Mouse (Mus musculus) megakaryocyte, embryonic 14.5 days (primary cell): ENCODE data around the gene Crls1. TPM values are rescaled to one million over a fixed set of nuclear protein-coding genes. Genes with fewer than 3 reads are reported as not detected.

Source experiments
- H3K27me3 ChIP-seq: replicated peaks from 2 replicates; pipeline ENCODE3; 2012; ENCODE audit warnings: inconsistent platforms
- H3K36me3 ChIP-seq: replicated peaks from 2 replicates; pipeline ENCODE3; 2012; ENCODE audit warnings: low read length, inconsistent platforms, mixed read lengths
- H3K4me1 ChIP-seq: 2 replicates; pipeline ENCODE4 v1.6.1; 2012; ENCODE audit warnings: inconsistent platforms
- H3K4me3 ChIP-seq: replicated peaks from 2 replicates; pipeline ENCODE3; 2012; ENCODE audit warnings: moderate library complexity, mild to moderate bottlenecking, inconsistent platforms
- H3K9me3 ChIP-seq: 2 replicates; pipeline ENCODE4 v1.6.1; 2012; ENCODE audit warnings: inconsistent platforms
- FLI1 ChIP-seq: IDR thresholded peaks from 2 replicates; pipeline ENCODE4 v1.6.1; 2012; ENCODE audit warnings: low read length, inconsistent platforms, mixed read lengths
- GATA1 ChIP-seq: IDR thresholded peaks from 3 replicates; pipeline ENCODE4 v1.6.1; 2012; ENCODE audit warnings: mixed read lengths, low read length, inconsistent platforms, borderline replicate concordance
- polyA plus RNA-seq: library from polyadenylated mRNA; stranded (reverse); fragments of >175 nt; gene quantifications from 2 replicates; pipeline ENCODE4 v1.2.3, GENCODE M21; 2012; ENCODE audit warnings: low replicate concordance; ENCODE audit not compliant: insufficient read depth

The Crls1 gene
- polyA plus RNA-seq, 1 experiment, result 39.3 TPM

- peaks cover 79% of the 10 kb centered on the region for H3K27me3 ChIP-seq
- no peak for TF ChIP-seq FLI1
- no peak for TF ChIP-seq GATA1
- H3K4me3 ChIP-seq, result peak within 1 kb of the TSS; percentile 93
These were observed 34.6 kb downstream of the Crls1 start, which contains the start of gene Lrrn4 for GRCm38 (mm10) chr2:132880844-132881645. TSS of gene Lrrn4 (minus strand) at chr2:132880891.

DNA sequence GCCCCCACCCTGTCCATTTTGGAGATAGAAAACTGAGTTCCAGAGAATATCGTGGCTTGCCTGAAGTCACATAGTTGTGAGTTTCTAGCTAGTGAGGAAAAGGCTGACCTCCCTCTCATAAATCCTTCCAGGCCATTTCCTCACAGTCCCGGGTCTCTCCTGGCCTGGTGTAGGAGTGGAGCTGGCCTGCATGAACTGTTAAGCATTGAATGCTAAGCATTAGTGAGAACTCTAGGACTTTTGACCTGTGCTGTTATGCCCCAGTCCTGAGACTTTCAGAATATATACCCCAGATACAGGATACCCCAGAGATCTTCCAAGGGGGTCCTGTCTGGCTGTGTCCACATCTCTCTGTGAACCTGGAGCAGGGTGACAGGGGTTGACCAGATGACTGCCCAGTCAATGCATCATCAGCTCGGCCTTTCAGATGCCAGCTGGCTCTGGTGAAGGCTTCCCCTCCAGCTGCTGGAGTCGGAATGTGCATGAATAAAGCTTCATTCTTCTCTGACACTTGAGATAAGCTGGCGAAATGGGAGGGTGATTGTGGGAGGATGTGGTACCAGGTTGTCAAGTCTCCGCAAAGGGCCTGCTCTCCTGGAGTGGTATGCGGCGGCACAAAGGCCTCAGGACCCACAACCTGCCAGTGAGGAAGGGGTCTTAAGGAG is 38.0 kb downstream of the Crls1 start:
- Histone ChIP-seq H3K4me1 (peaks cover 16% of the 10 kb centered on the region), H3K27me3 (peaks cover 46% of the 10 kb centered on the region), H3K9me3 (no peaks in the 10 kb centered on the region), H3K4me3 (no peak overlapping the region), H3K36me3 (no peaks in the 10 kb centered on the region)
- TF ChIP-seq GATA1 (no peak), FLI1 (no peak)

More at GRCm38 (mm10) chr2:132880844-132881645, 34.6 kb downstream of the Crls1 start, which contains the start of gene Lrrn4:
- Histone ChIP-seq H3K36me3 (no peaks in the 10 kb centered on the region), H3K9me3 (no peaks in the 10 kb centered on the region), H3K4me1 (peaks cover 32% of the 10 kb centered on the region)

GRCm38 (mm10) chr2:132885312-132885711 is 38.8 kb downstream of the Crls1 start:
- Histone ChIP-seq H3K4me3 (no peak overlapping the region), H3K9me3 (no peaks in the 10 kb centered on the region), H3K36me3 (no peaks in the 10 kb centered on the region), H3K27me3 (peaks cover 37% of the 10 kb centered on the region), H3K4me1 (peaks cover 7% of the 10 kb centered on the region)
- TF ChIP-seq FLI1, result no peak
- TF ChIP-seq GATA1, result no peak

DNA sequence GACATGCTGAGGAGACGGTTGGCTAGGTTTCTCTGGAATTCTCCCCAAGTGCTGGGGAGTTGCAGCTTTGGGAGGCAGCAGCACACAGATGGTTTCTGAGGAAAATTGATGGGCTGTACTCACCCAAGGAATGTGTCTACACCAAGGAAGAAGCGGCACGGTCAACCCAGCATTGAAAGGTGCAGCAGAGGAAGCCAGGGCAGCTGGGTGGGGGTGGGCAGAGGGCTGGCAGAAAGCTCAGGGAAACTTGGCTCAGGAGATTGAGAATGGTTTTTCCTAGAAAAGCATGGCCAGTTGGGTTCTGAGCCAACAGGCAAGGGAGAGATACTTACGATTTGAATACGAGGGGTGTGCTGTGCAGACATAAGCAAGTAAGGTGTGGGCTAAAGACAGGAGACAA is 47.4 kb downstream of the Crls1 start:
- peaks cover 36% of the 10 kb centered on the region for H3K27me3 ChIP-seq
- H3K4me3 ChIP-seq, result no peak overlapping the region
- TF ChIP-seq GATA1 (no peak), FLI1 (no peak)
- H3K9me3 ChIP-seq, result no peaks in the 10 kb centered on the region
- H3K36me3 ChIP-seq, result no peaks in the 10 kb centered on the region
- H3K4me1 ChIP-seq, result peaks cover 3% of the 10 kb centered on the region; the same call in 1 of the 2 replicates

GRCm38 (mm10) chr2:132898211-132898610 is 51.7 kb downstream of the Crls1 start:
- no peaks in the 10 kb centered on the region for H3K9me3 ChIP-seq
- H3K27me3 ChIP-seq, result peaks cover 50% of the 10 kb centered on the region
- H3K36me3 ChIP-seq, result no peaks in the 10 kb centered on the region
- TF ChIP-seq FLI1 (no peak), GATA1 (no peak)
- peaks cover 3% of the 10 kb centered on the region for H3K4me1 ChIP-seq
- no peak overlapping the region for H3K4me3 ChIP-seq

GRCm38 (mm10) chr2:132900596-132900995 is 54.1 kb downstream of the Crls1 start:
- Histone ChIP-seq H3K4me1 (peaks cover 6% of the 10 kb centered on the region), H3K4me3 (no peak overlapping the region), H3K27me3 (peaks cover 39% of the 10 kb centered on the region), H3K36me3 (no peaks in the 10 kb centered on the region), H3K9me3 (no peaks in the 10 kb centered on the region)
- TF ChIP-seq FLI1 (no peak), GATA1 (no peak)

DNA sequence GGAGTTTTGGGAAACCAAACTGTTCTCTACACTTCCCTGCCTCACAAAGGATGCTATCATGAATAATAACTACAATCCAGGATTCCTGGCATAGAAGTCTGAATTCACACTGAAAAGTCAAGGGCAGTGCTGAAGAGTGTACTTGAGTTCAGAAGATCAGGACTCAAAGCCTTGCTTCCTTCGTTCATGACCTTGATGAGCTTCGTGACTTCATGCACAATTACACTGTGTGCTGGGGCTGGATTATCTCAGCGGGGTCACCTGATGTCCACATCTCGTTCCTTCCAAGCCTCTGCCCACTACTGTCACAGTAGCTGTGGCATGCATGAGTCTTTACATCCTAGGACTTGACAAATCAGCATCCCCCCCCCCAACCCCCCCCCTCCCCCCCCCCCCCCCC is 55.2 kb downstream of the Crls1 start:
- no peak for TF ChIP-seq FLI1
- TF ChIP-seq GATA1, result no peak
- Histone ChIP-seq H3K36me3 (no peaks in the 10 kb centered on the region), H3K4me3 (no peak overlapping the region), H3K4me1 (peaks cover 12% of the 10 kb centered on the region), H3K27me3 (peaks cover 41% of the 10 kb centered on the region), H3K9me3 (no peaks in the 10 kb centered on the region)

- no peaks in the 10 kb centered on the region for H3K9me3 ChIP-seq
- TF ChIP-seq GATA1 (no peak), FLI1 (no peak)
- peaks cover 38% of the 10 kb centered on the region for H3K27me3 ChIP-seq
- H3K36me3 ChIP-seq, result no peaks in the 10 kb centered on the region
- H3K4me1 ChIP-seq, result peaks cover 14% of the 10 kb centered on the region
- H3K4me3 ChIP-seq, result no peak overlapping the region
These were observed 55.6 kb downstream of the Crls1 start for GRCm38 (mm10) chr2:132902056-132902455.

DNA sequence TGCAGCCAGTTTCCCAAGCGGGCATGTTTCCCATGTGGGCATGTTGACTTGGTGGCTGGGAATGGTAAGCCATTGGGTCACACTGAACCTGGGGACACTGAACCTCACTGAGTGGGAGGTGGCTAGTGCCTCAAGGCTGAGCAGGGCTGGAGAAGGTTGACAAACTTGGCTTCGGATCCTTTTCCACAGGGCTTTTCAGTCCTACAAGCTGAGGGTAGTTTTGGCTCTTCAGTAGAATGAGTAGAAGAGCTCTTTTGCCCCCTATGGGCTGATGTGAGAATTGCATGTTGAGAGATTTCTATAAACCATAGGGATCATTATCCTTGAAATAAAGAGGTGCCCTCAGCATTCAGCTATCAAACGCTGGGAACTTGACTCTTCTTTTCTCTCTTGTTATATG is 57.0 kb downstream of the Crls1 start:
- no peaks in the 10 kb centered on the region for H3K9me3 ChIP-seq
- TF ChIP-seq GATA1 (no peak), FLI1 (no peak)
- peak overlapping the region; percentile 70 for H3K4me3 ChIP-seq

DNA sequence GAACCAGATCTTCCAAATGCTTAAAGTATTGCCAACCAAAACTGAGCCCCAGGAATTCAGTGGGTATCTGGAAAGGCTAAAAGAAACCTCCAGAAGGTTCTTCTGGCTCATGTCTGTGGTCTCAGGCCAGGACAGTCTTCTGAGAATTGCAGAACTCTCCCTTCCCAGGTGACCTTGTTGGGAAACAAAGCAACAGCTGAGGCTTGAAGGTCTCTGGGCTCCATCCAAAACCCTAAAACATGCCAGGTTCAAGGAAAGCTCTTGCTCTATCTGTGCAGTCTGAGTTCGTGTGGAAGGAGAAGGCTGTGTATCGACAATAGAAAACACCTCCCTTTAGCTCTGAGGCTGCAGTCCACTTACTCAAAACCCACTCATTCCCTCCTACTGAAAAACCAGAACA is 58.5 kb downstream of the Crls1 start:
- TF ChIP-seq FLI1 (no peak), GATA1 (no peak)
- H3K4me1 ChIP-seq, result peaks cover 11% of the 10 kb centered on the region
- no peaks in the 10 kb centered on the region for H3K9me3 ChIP-seq
- H3K4me3 ChIP-seq, result no peak overlapping the region
- H3K36me3 ChIP-seq, result no peaks in the 10 kb centered on the region
- H3K27me3 ChIP-seq, result peaks cover 28% of the 10 kb centered on the region

More for the DNA sequence above, 57.0 kb downstream of the Crls1 start:
- Histone ChIP-seq H3K4me1 (peaks cover 11% of the 10 kb centered on the region), H3K36me3 (no peaks in the 10 kb centered on the region), H3K27me3 (peaks cover 31% of the 10 kb centered on the region)
